Mouse (Mus musculus) forebrain, embryonic 16.5 days (tissue): Measurements from ENCODE around the gene Pip5kl1. TPM values are rescaled to one million over a fixed set of nuclear protein-coding genes. Genes with fewer than 3 reads are reported as not detected.

Source experiments
- ATAC-seq: fragments of 200-750 bp; cut with Nextera tagmentation; 2 replicates; pipeline ENCODE4 v1.8.0; 2017; ENCODE audit warnings: mild to moderate bottlenecking, moderate library complexity
- H3K27ac ChIP-seq: fragments of 300-500 bp; sonication (generic); 2 replicates; pipeline ENCODE4 v1.5.1; 2014; ENCODE audit warnings: low read length, control low read depth
- H3K27me3 ChIP-seq: fragments of 300-500 bp; sonication (generic); replicated peaks from 2 replicates; pipeline ENCODE4 v1.6.1; 2014; ENCODE audit warnings: low read length; ENCODE audit not compliant: control insufficient read depth, insufficient read depth
- H3K36me3 ChIP-seq: fragments of 300-500 bp; sonication (generic); 2 replicates; pipeline ENCODE4 v1.6.1; 2014; ENCODE audit not compliant: control insufficient read depth, insufficient read depth
- H3K4me1 ChIP-seq: fragments of 300-500 bp; sonication (generic); replicated peaks from 2 replicates; pipeline ENCODE4 v1.6.1; 2014; ENCODE audit warnings: low read length; ENCODE audit not compliant: control insufficient read depth, insufficient read depth
- H3K4me2 ChIP-seq: fragments of 300-500 bp; sonication (generic); 2 replicates; pipeline ENCODE4 v1.6.1; 2014; ENCODE audit warnings: mild to moderate bottlenecking, low read length, control low read depth
- H3K4me3 ChIP-seq: fragments of 300-500 bp; sonication (generic); replicated peaks from 2 replicates; pipeline ENCODE4 v1.5.1; 2014; ENCODE audit warnings: mild to moderate bottlenecking, low read length, control low read depth
- H3K9ac ChIP-seq: fragments of 300-500 bp; sonication (generic); replicated peaks from 2 replicates; pipeline ENCODE4 v1.6.1; 2014; ENCODE audit warnings: low read depth, low read length, control low read depth
- H3K9me3 ChIP-seq: fragments of 300-500 bp; sonication (generic); 2 replicates; pipeline ENCODE4 v1.6.1; 2016; ENCODE audit warnings: low read length; ENCODE audit not compliant: control insufficient read depth
- WGBS: fragments of 180-500 bp; shearing (Covaris S2); extraction: QIAGEN DNeasy Blood & Tissue Kit; methylation state at CpG from one replicate; pipeline ENCODE4 v1.1.7; 2014; 5-methylcytosine and 5-hydroxymethylcytosine counted together
- polyA plus RNA-seq: library from polyadenylated mRNA; unstranded; fragments of >200 nt; fragmentation: Nextera tagmentation; extraction: Ambion mirVana; gene quantifications from 2 replicates; pipeline ENCODE4 v1.2.1, GENCODE M21; 2015

The Pip5kl1 gene
- polyA plus RNA-seq, 1 experiment from 2014 or later = 6.8 TPM

GRCm38 (mm10) chr2:32618051-32618450 is 43.5 kb downstream of the Pip5kl1 start:
- H3K4me1 ChIP-seq = 0 out of 2 replicates have a peak, but pooled peaks cover 3% of the 10 kb centered on the region
- no peaks in the 10 kb centered on the region for H3K27me3 ChIP-seq
- 77% methylated on average over 9 of the region's 9 CpGs for WGBS
- no peak overlapping the region for H3K27ac ChIP-seq
- peaks cover 3% of the 10 kb centered on the region; the same call in 1 of the 2 replicates for H3K9me3 ChIP-seq
- no peak for ATAC-seq
- no peaks in the 10 kb centered on the region; the same call in 1 of the 2 replicates for H3K36me3 ChIP-seq
- no peak overlapping the region for H3K4me3 ChIP-seq
- H3K9ac ChIP-seq = no peak overlapping the region
- no peak overlapping the region for H3K4me2 ChIP-seq

- Histone ChIP-seq H3K4me3 (no peak overlapping the region), H3K4me1 (peaks cover 13% of the 10 kb centered on the region), H3K27me3 (no peaks in the 10 kb centered on the region), H3K36me3 (no peaks in the 10 kb centered on the region), H3K4me2 (no peak overlapping the region), H3K9ac (peak overlapping the region; percentile 4; the same call in 1 of the 2 replicates), H3K27ac (no peak overlapping the region), H3K9me3 (peaks cover 3% of the 10 kb centered on the region; the same call in 1 of the 2 replicates)
- WGBS = 60% methylated on average over 4 of the region's 4 CpGs
- ATAC-seq = no peak
Observed at GRCm38 (mm10) chr2:32620682-32621516, 46.3 kb downstream of the Pip5kl1 start.

- Histone ChIP-seq H3K4me1 (peaks cover 19% of the 10 kb centered on the region), H3K9ac (peak within 1 kb of the TSS; percentile 4; the same call in 1 of the 2 replicates), H3K4me3 (no peak within 1 kb of the TSS), H3K4me2 (no peak within 1 kb of the TSS), H3K27me3 (no peaks in the 10 kb centered on the region), H3K27ac (no peak within 1 kb of the TSS), H3K9me3 (peaks cover 3% of the 10 kb centered on the region; the same call in 1 of the 2 replicates), H3K36me3 (no peaks in the 10 kb centered on the region)
- 42% methylated on average over 7 of the region's 7 CpGs for WGBS
- ATAC-seq = no peak
Observed at GRCm38 (mm10) chr2:32621517-32621859, 46.9 kb downstream of the Pip5kl1 start, which contains the start of gene Ak1. Ak1 (plus strand) TSS chr2:32621758.

GRCm38 (mm10) chr2:32624111-32624748 is 49.6 kb downstream of the Pip5kl1 start:
- H3K27ac ChIP-seq = no peak overlapping the region
- WGBS = 93% methylated on average over 5 of the region's 5 CpGs
- H3K4me3 ChIP-seq = no peak overlapping the region

GRCm38 (mm10) chr2:32625212-32625872 is 50.7 kb downstream of the Pip5kl1 start:
- Histone ChIP-seq H3K4me3 (peak overlapping the region; percentile 47), H3K4me1 (peaks cover 41% of the 10 kb centered on the region), H3K4me2 (peak overlapping the region; percentile 64), H3K27ac (peak overlapping the region; percentile 85), H3K9ac (peak overlapping the region; percentile 65), H3K9me3 (no peaks in the 10 kb centered on the region), H3K27me3 (no peaks in the 10 kb centered on the region), H3K36me3 (no peaks in the 10 kb centered on the region)
- under 1% methylated on average over 13 of the region's 13 CpGs for WGBS
- peak; percentile 81 for ATAC-seq

More at GRCm38 (mm10) chr2:32624111-32624748, 49.6 kb downstream of the Pip5kl1 start:
- no peaks in the 10 kb centered on the region for H3K9me3 ChIP-seq
- ATAC-seq = no peak
- no peak overlapping the region for H3K9ac ChIP-seq
- no peaks in the 10 kb centered on the region for H3K27me3 ChIP-seq
- H3K4me1 ChIP-seq = peaks cover 36% of the 10 kb centered on the region
- no peaks in the 10 kb centered on the region for H3K36me3 ChIP-seq
- H3K4me2 ChIP-seq = no peak overlapping the region

GRCm38 (mm10) chr2:32625873-32626694 is 51.5 kb downstream of the Pip5kl1 start:
- Histone ChIP-seq H3K9me3 (no peaks in the 10 kb centered on the region), H3K27ac (peak overlapping the region; percentile 85), H3K9ac (peak overlapping the region; percentile 65), H3K36me3 (no peaks in the 10 kb centered on the region), H3K4me1 (peaks cover 38% of the 10 kb centered on the region), H3K4me2 (peak overlapping the region; percentile 64), H3K4me3 (peak overlapping the region; percentile 47), H3K27me3 (no peaks in the 10 kb centered on the region)
- 56% methylated on average over 5 of the region's 5 CpGs for WGBS
- 0 out of 2 replicates have a peak, but pooled peaks have one; percentile 0 for ATAC-seq

GRCm38 (mm10) chr2:32627266-32628043 is 52.9 kb downstream of the Pip5kl1 start:
- Histone ChIP-seq H3K4me1 (peaks cover 38% of the 10 kb centered on the region), H3K36me3 (no peaks in the 10 kb centered on the region), H3K27me3 (no peaks in the 10 kb centered on the region), H3K9me3 (no peaks in the 10 kb centered on the region), H3K4me2 (no peak overlapping the region), H3K4me3 (no peak overlapping the region), H3K9ac (no peak overlapping the region), H3K27ac (no peak overlapping the region)
- no peak for ATAC-seq
- 74% methylated on average over 19 of the region's 20 CpGs for WGBS

- Histone ChIP-seq H3K4me2 (no peak overlapping the region), H3K27me3 (no peaks in the 10 kb centered on the region), H3K9me3 (no peaks in the 10 kb centered on the region), H3K4me1 (peaks cover 38% of the 10 kb centered on the region), H3K27ac (no peak overlapping the region), H3K4me3 (no peak overlapping the region), H3K36me3 (no peaks in the 10 kb centered on the region; the same call in 1 of the 2 replicates), H3K9ac (no peak overlapping the region; the same call in 1 of the 2 replicates)
- no peak for ATAC-seq
- 72% methylated on average over 4 of the region's 4 CpGs for WGBS
Observed at GRCm38 (mm10) chr2:32628044-32628550, 53.5 kb downstream of the Pip5kl1 start.
